Mouse (Mus musculus): ENCODE data around the gene Gm8126.
"Not testable (repeated sequence)": the region's sequence is repeated elsewhere in the genome, so short reads cannot be mapped to it uniquely, and the experiment has no call there.

DNA sequence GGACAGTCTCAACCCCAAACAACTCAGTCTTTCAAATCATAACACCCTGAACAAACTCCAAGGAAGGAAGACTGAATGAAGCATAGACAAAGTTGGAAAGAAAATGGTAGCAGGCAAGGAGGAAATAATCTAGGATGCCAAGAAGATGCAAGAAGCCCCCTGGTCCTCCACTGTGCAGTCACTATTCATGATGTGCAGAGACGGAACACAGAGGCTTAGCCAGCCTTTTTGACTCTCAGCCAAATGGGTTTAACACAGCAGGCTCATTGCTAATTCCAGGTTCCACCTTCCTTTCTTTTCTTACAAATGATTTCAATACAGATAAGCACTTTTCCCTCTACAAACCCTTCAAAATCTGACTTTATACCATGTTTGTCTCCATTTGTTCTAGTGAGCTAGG is 14.7 kb downstream of the Gm8126 start:
- TF ChIP-seq SRF (IDR thresholded peaks at IDR 0.05; ENCODE audit: control insufficient read depth, insufficient read length, low read depth); POLR2A (IDR thresholded peaks at IDR 0.05; ENCODE audit: insufficient read length, low read depth); POLR2AphosphoS2 (IDR thresholded peaks at IDR 0.05; ENCODE audit: insufficient read length, low read depth); TCF12 (IDR thresholded peaks at IDR 0.05; ENCODE audit: insufficient read depth, poor library complexity, severe bottlenecking); E2F4 (IDR thresholded peaks at IDR 0.05; ENCODE audit: insufficient read depth); MYOD1 (IDR thresholded peaks at IDR 0.05; ENCODE audit: control insufficient read depth in 1 of 3, insufficient read length in 2 of 3, low read depth in 2 of 3); MYOG (IDR thresholded peaks at IDR 0.05; ENCODE audit: control insufficient read depth in 1 of 3, insufficient read depth in 1 of 3, insufficient read length in 2 of 3, low read depth in 2 of 3); CEBPB (IDR thresholded peaks at IDR 0.05; ENCODE audit: insufficient read depth, poor library complexity, severe bottlenecking); USF1 (IDR thresholded peaks at IDR 0.05; ENCODE audit: low read depth); MAX (IDR thresholded peaks at IDR 0.05; ENCODE audit: low read depth): not testable (repeated sequence)

Data from myocyte (in vitro differentiated cells).